Mouse (Mus musculus) thymus, postnatal 14 days (tissue): Measurements from ENCODE around the gene Cd44.

ENCODE experiments used
- DNase-seq: peaks from one replicate; pipeline ENCODE4 v3.0.0; 2021

Cd44 gene

GRCm38 (mm10) chr2:102913833-102914545 is 12.5 kb upstream of the Cd44 start:
- DNase-seq = no peak

- peak; percentile 38 for DNase-seq
Measured at GRCm38 (mm10) chr2:102912951-102913350, 11.5 kb upstream of the Cd44 start.

- DNase-seq = no peak
Measured at GRCm38 (mm10) chr2:102912469-102912868, 11.0 kb upstream of the Cd44 start.

GRCm38 (mm10) chr2:102909403-102909802 is 7.9 kb upstream of the Cd44 start:
- peak; percentile 39 for DNase-seq

GRCm38 (mm10) chr2:102905604-102906003 is 4.1 kb upstream of the Cd44 start:
- no peak for DNase-seq

DNA sequence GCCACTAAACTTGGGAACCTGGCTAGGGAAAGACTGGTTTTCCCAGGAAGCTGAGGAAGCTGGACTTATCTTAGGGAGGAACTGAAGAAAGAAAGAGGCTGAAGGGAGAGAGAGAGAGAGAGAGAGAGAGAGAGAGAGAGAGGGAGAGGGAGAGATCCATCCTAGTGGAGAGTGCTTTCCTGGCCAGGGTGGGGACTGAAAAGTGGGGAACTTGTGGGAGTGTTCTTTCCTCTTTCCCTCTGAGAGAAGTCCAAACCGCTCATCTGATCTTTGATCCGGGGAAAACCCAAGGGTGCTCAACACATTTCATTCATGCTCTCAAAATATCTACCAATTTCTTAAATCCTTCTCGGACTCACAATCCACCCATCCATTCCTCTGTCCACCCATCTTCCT is 361 bp upstream of the Cd44 start:
- no peak for DNase-seq

DNA sequence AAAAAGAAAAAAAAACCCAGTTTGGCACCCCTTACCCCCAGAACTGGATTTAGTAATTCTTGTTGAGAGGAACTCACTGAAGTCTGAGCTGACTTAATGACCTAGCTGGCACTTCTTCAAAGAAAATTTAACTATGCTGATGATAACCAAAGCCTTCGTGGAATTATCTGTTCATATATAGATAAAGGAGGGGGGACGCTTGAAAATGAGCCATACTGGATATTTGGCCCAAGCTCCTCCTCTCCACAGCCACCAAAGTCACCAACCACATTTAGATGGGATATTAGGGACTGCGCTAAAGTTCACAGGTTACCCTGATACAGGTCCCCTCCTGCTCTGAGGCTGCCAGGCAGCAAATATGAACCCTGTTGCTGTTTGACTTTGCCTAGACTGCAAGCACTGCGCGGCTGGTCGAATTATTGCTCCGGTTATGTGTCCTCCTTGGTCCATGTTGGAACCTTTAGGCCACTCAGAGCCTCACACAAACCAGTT is 1.2 kb downstream of the Cd44 start:
- no peak for DNase-seq

GRCm38 (mm10) chr2:102899238-102899637 is 2.2 kb downstream of the Cd44 start:
- DNase-seq = no peak

DNA sequence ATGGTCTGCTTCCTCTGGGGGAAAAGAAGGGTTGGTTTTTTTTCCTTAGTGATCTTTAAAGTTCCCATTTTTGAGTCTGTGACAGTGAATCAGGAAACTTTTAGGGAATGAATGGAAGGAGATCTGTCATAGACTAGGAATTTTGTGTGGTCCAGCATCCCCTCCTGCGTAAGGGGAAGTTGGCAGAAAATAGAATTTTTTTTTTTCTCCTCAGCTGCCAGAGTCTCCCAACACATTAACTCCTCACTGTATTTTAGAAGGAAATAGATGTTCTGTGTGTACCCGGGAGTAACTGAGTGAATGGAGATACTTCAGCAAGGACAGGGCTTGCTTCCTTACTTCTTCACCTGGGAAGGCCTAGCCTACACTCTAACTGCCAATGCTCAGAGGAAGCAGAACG is 2.9 kb downstream of the Cd44 start:
- DNase-seq = no peak

- peak; percentile 49 for DNase-seq
Measured at GRCm38 (mm10) chr2:102896154-102896553, 5.3 kb downstream of the Cd44 start.

DNA sequence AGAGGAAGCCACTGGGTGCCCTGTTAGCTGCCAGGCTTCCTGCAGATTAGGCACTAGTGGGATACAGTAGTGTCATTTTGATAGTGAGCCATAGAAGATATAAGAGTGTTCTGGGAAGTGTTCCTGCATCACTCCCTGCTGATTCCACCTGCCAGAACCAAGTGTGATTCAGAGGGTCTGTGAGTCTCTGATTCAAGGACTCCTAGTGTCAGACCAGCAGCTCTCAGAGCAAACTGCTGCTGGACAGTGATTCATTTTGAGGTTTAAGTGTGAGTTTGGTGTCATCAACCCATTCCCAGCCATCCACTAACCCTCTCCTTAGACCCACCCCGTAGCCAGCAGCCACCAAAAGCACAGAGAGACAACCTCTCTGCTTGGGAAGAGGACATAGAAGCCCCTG is 6.3 kb downstream of the Cd44 start:
- no peak for DNase-seq

DNA sequence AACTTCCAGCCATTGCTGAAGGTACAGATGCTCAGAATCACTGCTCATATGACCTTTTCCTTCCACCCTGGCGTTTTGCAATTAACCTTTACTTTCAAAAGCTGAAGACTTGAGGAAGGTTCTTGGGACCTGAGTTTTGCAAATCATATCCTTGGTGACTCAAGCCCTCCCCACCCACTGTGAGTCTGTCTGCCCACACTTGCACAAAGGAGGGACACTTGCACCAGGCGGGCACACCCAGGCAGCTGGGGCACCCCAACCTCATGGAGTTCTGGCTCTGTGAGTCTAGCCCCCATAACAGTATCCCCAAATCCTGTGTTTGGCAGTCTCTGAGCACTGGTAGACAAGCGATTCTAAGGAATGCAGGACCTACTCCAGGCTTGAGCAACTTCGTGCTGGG is 6.7 kb downstream of the Cd44 start:
- DNase-seq = no peak

- no peak for DNase-seq
Measured at GRCm38 (mm10) chr2:102888688-102889225, 12.7 kb downstream of the Cd44 start.

DNA sequence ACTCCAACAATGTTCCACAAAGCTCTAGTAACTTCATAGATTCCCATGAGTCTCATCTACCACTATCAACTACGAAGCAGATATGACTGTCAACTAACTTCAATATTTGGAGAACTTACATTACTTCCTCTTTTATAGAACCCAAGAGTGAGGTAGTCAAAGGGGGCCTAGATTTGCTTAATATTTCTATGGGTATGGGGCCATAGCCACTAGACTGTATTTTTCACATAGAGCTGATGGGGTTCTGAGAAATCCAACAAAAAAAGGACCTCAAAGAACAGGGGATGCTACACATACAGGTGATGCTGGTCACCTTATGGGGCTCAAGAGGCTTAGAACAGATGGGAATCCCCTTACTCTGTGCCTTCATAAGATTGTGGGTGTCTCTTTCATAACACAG is 14.3 kb downstream of the Cd44 start:
- no peak for DNase-seq

- DNase-seq = no peak
Measured at GRCm38 (mm10) chr2:102886306-102886935, 15.0 kb downstream of the Cd44 start.

GRCm38 (mm10) chr2:102882597-102883272 is 18.7 kb downstream of the Cd44 start:
- DNase-seq = no peak

- no peak for DNase-seq
Measured at GRCm38 (mm10) chr2:102882004-102882588, 19.4 kb downstream of the Cd44 start.

GRCm38 (mm10) chr2:102878513-102878912 is 23.0 kb downstream of the Cd44 start:
- DNase-seq = no peak

DNA sequence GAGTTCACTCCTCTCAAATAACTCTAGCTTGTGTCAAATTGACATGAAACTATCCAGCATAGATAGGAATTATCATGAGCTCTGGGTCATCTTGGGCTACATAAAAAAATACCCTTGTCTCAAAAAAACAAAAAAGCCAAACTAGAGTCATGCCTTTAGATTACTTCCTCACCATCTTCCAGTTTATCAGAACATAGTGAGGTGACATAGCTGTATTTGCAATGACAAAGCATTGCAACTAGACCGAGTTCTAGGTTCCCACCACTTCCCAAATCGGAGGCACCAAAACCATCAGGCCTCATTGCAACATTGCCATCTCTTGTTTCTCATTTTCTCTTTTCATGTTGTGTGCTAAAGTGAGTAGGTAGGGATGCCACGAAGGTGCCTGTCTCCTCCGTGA is 24.0 kb downstream of the Cd44 start:
- DNase-seq = no peak

DNA sequence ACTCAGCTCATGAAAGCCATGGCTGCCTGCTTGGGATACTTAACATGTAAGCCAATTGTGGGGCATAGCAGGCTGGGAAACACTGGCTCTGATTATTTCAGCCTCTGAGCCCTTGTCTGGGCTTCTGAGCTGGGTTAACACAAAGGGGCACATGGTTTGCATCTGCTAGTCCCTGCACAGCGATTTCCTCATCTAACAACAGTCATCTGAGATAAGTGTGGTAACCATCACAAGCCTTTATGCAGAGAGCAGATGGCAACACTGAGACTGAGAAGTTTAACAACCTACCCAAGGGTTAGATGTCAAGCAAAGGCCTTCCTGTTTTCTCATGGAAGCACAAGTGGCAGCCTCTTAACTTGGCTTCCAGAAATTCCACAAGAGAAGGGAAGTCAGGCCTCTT is 25.3 kb downstream of the Cd44 start:
- no peak for DNase-seq

GRCm38 (mm10) chr2:102873848-102874247 is 27.6 kb downstream of the Cd44 start:
- DNase-seq = peak; percentile 49

- no peak for DNase-seq
Measured at GRCm38 (mm10) chr2:102873194-102873593, 28.3 kb downstream of the Cd44 start.

DNA sequence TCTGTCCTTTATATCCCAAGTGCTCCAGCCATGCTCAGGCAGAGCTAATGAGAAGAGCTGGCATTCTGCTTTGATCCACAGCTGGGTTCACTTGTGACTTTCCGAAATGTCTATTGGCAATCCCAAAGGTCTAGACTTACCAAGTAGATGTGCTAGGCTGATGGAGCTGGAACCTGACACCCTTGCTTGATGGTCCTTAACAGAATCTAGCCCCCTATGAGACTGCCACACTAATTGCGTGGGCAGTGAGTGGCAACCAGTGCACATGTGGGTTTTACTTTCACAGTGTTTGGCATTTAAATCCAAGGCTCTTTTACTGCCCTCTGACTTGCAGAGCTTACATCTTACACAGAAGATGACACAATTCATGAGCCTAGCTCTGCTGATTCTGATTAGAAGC is 29.0 kb downstream of the Cd44 start:
- DNase-seq = no peak
